Mouse (Mus musculus): ENCODE data around the gene Nmb.

- TF ChIP-seq GATA1 (IDR thresholded peaks at IDR 0.05; ENCODE audit: borderline replicate concordance, low read length) (no peak), FLI1 (IDR thresholded peaks at IDR 0.05; ENCODE audit: low read length) (no peak)
Measured at GRCm38 (mm10) chr7:80903625-80904422, 1.1 kb downstream of the Nmb start.

All from megakaryocyte, embryonic 14.5 days (primary cell).